Mouse (Mus musculus) forebrain, embryonic 15.5 days (tissue): ENCODE data around the gene Vmn2r97. TPM values are rescaled to one million over a fixed set of nuclear protein-coding genes. Genes with fewer than 3 reads are reported as not detected.
"Not testable (repeated sequence)": the region's sequence is repeated elsewhere in the genome, so short reads cannot be mapped to it uniquely, and the experiment has no call there.

Experiments
- ATAC-seq: fragments of 200-750 bp; cut with Nextera tagmentation; replicated peaks from 2 replicates; pipeline ENCODE4 v1.8.0; 2017; ENCODE audit warnings: mild to moderate bottlenecking, moderate TSS enrichment, moderate library complexity
- H3K27ac ChIP-seq: fragments of 300-500 bp; sonication (generic); replicated peaks from 2 replicates; pipeline ENCODE4 v1.5.1; 2015; ENCODE audit warnings: mild to moderate bottlenecking, inconsistent platforms
- H3K27me3 ChIP-seq: fragments of 300-500 bp; sonication (generic); 2 replicates; pipeline ENCODE4 v1.6.1; 2015; ENCODE audit warnings: inconsistent platforms
- H3K36me3 ChIP-seq: fragments of 300-500 bp; sonication (generic); 2 replicates; pipeline ENCODE4 v1.6.1; 2015; ENCODE audit warnings: mild to moderate bottlenecking, inconsistent platforms
- H3K4me1 ChIP-seq: fragments of 300-500 bp; sonication (generic); 2 replicates; pipeline ENCODE4 v1.6.1; 2015; ENCODE audit warnings: inconsistent platforms
- H3K4me2 ChIP-seq: fragments of 300-500 bp; sonication (generic); replicated peaks from 2 replicates; pipeline ENCODE4 v1.6.1; 2015; ENCODE audit warnings: mild to moderate bottlenecking, inconsistent platforms
- H3K4me3 ChIP-seq: fragments of 300-500 bp; sonication (generic); 2 replicates; pipeline ENCODE4 v1.5.1; 2015; ENCODE audit warnings: mild to moderate bottlenecking, inconsistent platforms
- H3K9ac ChIP-seq: fragments of 300-500 bp; sonication (generic); replicated peaks from 2 replicates; pipeline ENCODE4 v1.6.1; 2015; ENCODE audit warnings: mild to moderate bottlenecking, inconsistent platforms
- H3K9me3 ChIP-seq: fragments of 300-500 bp; sonication (generic); 2 replicates; pipeline ENCODE4 v1.6.1; 2016; ENCODE audit warnings: inconsistent platforms
- WGBS: fragments of 180-500 bp; shearing (Covaris S2); methylation state at CpG from one replicate; pipeline ENCODE4 v1.1.7; 2015; ENCODE audit warnings: mixed read lengths; 5-methylcytosine and 5-hydroxymethylcytosine counted together
- polyA plus RNA-seq: library from polyadenylated mRNA; unstranded; fragments of >200 nt; fragmentation: Nextera tagmentation; extraction: Ambion mirVana; gene quantifications from 2 replicates; pipeline ENCODE4 v1.2.1, GENCODE M21; 2015

The Vmn2r97 gene
- not detected in 2 replicates for polyA plus RNA-seq

GRCm38 (mm10) chr17:18914000-18914399, at the start of gene Vmn2r97:
TSS of gene Vmn2r97 (plus strand) at chr17:18914300.
- ATAC-seq, H3K4me1 ChIP-seq, H3K4me3 ChIP-seq, H3K9ac ChIP-seq, H3K4me2 ChIP-seq, H3K27me3 ChIP-seq, H3K9me3 ChIP-seq, H3K27ac ChIP-seq, H3K36me3 ChIP-seq: not testable (repeated sequence)
- 71% methylated on average over 2 of the region's 2 CpGs for WGBS

GRCm38 (mm10) chr17:18882436-18882835, 31.7 kb upstream of the Vmn2r97 start:
- not testable (repeated sequence) for H3K36me3 ChIP-seq, H3K4me1 ChIP-seq, H3K4me2 ChIP-seq, ATAC-seq, H3K27ac ChIP-seq, H3K9ac ChIP-seq, H3K27me3 ChIP-seq, H3K4me3 ChIP-seq
- 77% methylated on average over 2 of the region's 2 CpGs for WGBS
- peaks cover 14% of the 10 kb centered on the region; the same call in 1 of the 2 replicates for H3K9me3 ChIP-seq

GRCm38 (mm10) chr17:18889745-18890329, 24.3 kb upstream of the Vmn2r97 start:
- 89% methylated on average over 6 of the region's 6 CpGs for WGBS
- Histone ChIP-seq H3K36me3 (no peaks in the 10 kb centered on the region), H3K27ac (no peak overlapping the region), H3K4me1 (no peaks in the 10 kb centered on the region), H3K27me3 (no peaks in the 10 kb centered on the region), H3K4me3 (no peak overlapping the region), H3K9me3 (peaks cover 3% of the 10 kb centered on the region; the same call in 1 of the 2 replicates), H3K4me2 (no peak overlapping the region), H3K9ac (no peak overlapping the region)
- no peak for ATAC-seq

- not testable (repeated sequence) for H3K4me1 ChIP-seq, H3K36me3 ChIP-seq, H3K4me2 ChIP-seq, H3K4me3 ChIP-seq, H3K27ac ChIP-seq, H3K9ac ChIP-seq, ATAC-seq, H3K27me3 ChIP-seq
- peaks cover 43% of the 10 kb centered on the region for H3K9me3 ChIP-seq
- 80% methylated on average over 1 of the region's 1 CpGs for WGBS
Measured at GRCm38 (mm10) chr17:18957800-18958199, 43.7 kb downstream of the Vmn2r97 start.

- no peak overlapping the region for H3K4me2 ChIP-seq
- H3K27me3 ChIP-seq: no peaks in the 10 kb centered on the region
- peaks cover 51% of the 10 kb centered on the region for H3K9me3 ChIP-seq
- ATAC-seq: no peak
- no peaks in the 10 kb centered on the region for H3K4me1 ChIP-seq
- H3K9ac ChIP-seq: no peak overlapping the region
- WGBS: 93% methylated on average over 29 of the region's 29 CpGs
- H3K36me3 ChIP-seq: no peaks in the 10 kb centered on the region
- no peak overlapping the region for H3K4me3 ChIP-seq
- no peak overlapping the region for H3K27ac ChIP-seq
Measured at GRCm38 (mm10) chr17:18968371-18969275, 54.5 kb downstream of the Vmn2r97 start.

Other genes starting within 250 kb of the Vmn2r97 start
- gene Vmn2r98, start 139.2 kb downstream of the Vmn2r97 start, polyA plus RNA-seq: not detected in 2 replicates